Mouse (Mus musculus) megakaryocyte-erythroid progenitor cell, adult 5-6 weeks (primary cell): ENCODE data around the gene Olfr1261. TPM values are rescaled to one million over a fixed set of nuclear protein-coding genes. Genes with fewer than 3 reads are reported as not detected.

Source experiments
- ATAC-seq: replicated peaks from 2 replicates; pipeline ENCODE4 v1.8.0; 2016; ENCODE audit warnings: mild to moderate bottlenecking, inconsistent platforms; ENCODE audit not compliant: severe bottlenecking, poor library complexity, low FRiP score, low TSS enrichment
- total RNA-seq, 2 experiments: library from RNA; stranded (forward) in 1 of 2; stranded (reverse) in 1 of 2; fragments of 200-1000, 215-1000 nt in 1 of 2; fragments of >200 nt in 1 of 2; fragmentation: Nextera tagmentation in 1 of 2; gene quantifications; 2 replicates each; pipeline ENCODE4 v1.2.3; 2014 to 2017

Olfr1261 gene
- total RNA-seq (2014; fragmentation: Nextera tagmentation) (not detected in 2 replicates), total RNA-seq (2017) (not detected in 2 replicates)

DNA sequence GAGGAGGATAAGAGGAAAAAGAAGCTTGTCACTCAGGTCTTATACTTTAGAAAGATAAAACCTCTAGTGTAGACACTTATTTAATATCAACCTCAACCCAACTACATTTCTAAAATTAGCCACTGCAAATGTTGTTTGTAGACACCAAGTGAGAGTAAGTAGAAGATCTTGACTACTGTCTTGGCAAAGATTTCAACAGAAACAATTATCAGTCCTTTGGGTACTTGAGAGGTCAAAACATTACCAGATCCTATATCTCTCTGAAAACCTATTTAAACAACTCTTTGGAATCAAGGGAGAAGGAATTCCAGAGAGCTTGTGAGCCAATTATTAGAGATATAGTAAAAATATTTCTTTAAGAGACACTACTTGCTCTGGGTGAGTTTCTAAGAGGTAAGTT lies at the start of gene Olfr1261:
Gene Olfr1261, plus strand, starts transcription at position 301 of the 400 bp plus-strand sequence.
- no peak for ATAC-seq

- ATAC-seq = no peak
These were observed 42.5 kb upstream of the Olfr1261 start, which contains the start of gene Olfr1259 for GRCm38 (mm10) chr2:89948564-89948963. Olfr1259 (minus strand) TSS chr2:89948664.

DNA sequence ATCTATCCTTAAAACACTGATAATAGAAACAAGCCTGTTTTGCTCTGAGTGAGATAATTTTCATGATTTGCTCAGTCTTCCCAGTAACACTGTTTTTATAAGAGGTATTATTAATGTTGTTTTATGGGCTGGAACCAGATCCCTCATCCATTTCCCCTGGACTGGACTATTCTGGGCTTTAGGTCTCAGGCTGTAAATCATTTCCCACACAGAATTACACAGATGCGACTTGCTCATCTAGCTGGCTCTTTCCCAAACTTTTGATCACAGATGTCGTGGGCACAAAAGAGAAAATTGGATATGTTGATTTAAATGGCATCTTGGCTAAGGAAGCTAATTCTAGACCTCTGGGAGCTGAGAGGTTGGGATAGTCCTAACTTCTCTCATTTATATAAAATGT lies 16.8 kb upstream of the Olfr1261 start, which contains the start of gene Olfr1260:
Gene Olfr1260, plus strand, starts transcription at position 157 of the 400 bp plus-strand sequence.
- ATAC-seq = no peak

DNA sequence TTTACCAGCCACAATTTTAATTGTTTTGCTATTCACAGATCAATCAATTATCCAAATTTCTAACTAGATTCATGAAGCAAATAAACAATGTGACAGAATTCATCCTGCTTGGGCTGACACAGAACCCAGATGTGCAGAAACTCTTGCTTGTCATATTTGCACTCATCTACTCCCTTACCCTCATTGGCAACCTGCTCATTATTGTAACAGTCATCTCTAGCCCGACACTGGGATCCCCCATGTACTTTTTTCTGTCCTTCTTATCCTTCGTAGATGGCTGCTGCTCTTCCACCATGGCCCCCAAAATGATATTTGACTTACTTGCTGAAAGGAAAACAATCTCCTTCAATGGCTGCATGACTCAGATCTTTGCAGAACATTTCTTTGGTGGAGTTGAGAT lies 13.3 kb upstream of the Olfr1261 start:
- ATAC-seq = no peak

GRCm38 (mm10) chr2:89999845-90000244 lies 8.8 kb downstream of the Olfr1261 start, which contains the start of gene Olfr1262:
Olfr1262 (plus strand) TSS chr2:90000145.
- ATAC-seq = no peak

GRCm38 (mm10) chr2:90011831-90012230 lies 20.8 kb downstream of the Olfr1261 start, which contains the start of gene Olfr1263:
Olfr1263 (plus strand) TSS chr2:90012131.
- ATAC-seq = no peak

DNA sequence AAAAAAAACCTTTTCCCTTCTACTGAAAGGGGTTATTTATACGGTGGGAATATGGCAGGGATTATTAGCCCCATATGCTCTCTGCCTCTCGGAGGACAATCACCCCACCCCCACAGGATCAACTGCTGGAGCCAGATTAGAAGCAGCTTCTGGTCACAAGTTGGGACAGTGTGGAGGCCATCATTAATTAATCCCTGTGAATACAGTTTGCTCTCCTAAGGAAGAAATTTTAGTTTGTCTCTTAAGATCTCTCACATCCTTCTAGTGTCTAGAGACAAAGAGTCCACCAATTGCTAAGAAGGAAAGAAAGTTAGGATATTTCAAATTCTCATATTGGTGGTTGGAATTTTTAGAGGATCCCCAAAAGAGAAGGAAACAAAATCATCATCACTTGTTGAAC lies 34.5 kb downstream of the Olfr1261 start, which contains the start of gene Olfr1264:
Gene Olfr1264, minus strand, starts transcription at position 101 of the 400 bp plus-strand sequence.
- no peak for ATAC-seq

DNA sequence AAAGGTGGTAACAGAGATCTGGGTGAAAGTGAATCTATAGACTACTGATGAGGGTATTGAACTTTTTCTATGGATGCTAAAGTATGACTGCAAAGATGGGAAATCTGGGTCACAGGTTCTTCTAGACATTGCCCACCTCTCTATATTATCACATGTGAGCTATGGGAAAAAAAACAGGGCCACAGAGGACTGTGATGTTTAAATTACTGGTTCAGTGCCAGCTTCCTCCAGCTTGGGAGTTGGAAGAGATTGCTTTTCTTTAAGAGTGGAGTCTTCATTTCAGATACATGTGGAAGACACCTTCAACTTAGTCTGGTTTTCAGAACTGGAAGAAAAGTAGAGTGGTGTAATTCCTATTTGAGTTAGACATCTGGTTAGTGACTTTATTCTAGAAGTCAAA lies 44.0 kb downstream of the Olfr1261 start, which contains the start of gene Olfr1265:
Gene Olfr1265, plus strand, starts transcription at position 301 of the 400 bp plus-strand sequence.
- no peak for ATAC-seq

Other genes with a start within 250 kb of the Olfr1261 start
- gene Olfr1253, start 234.1 kb upstream of the Olfr1261 start, total RNA-seq (2014; fragmentation: Nextera tagmentation) = not detected in 2 replicates
- not detected in 2 replicates for gene Olfr1253, start 234.1 kb upstream of the Olfr1261 start, total RNA-seq (2017)
- gene Olfr1254, start 197.6 kb upstream of the Olfr1261 start, total RNA-seq (2014; fragmentation: Nextera tagmentation) = not detected in 2 replicates
- not detected in 2 replicates for gene Olfr1254, start 197.6 kb upstream of the Olfr1261 start, total RNA-seq (2017)
- gene Olfr1255, start 179.2 kb upstream of the Olfr1261 start, total RNA-seq (2014; fragmentation: Nextera tagmentation) = not detected in 2 replicates
- gene Olfr1255, start 179.2 kb upstream of the Olfr1261 start, total RNA-seq (2017) = not detected in 2 replicates
- not detected in 2 replicates for gene Olfr1256, start 149.7 kb upstream of the Olfr1261 start, total RNA-seq (2014; fragmentation: Nextera tagmentation)
- not detected in 2 replicates for gene Olfr1256, start 149.7 kb upstream of the Olfr1261 start, total RNA-seq (2017)
- not detected in 2 replicates for gene Olfr48, start 143.0 kb upstream of the Olfr1261 start, total RNA-seq (2014; fragmentation: Nextera tagmentation)
- not detected in 2 replicates for gene Olfr48, start 143.0 kb upstream of the Olfr1261 start, total RNA-seq (2017)
- gene Olfr1257, start 112.8 kb upstream of the Olfr1261 start, total RNA-seq (2014; fragmentation: Nextera tagmentation) = not detected in 2 replicates
- gene Olfr1257, start 112.8 kb upstream of the Olfr1261 start, total RNA-seq (2017) = not detected in 2 replicates
- gene Olfr1258, start 63.9 kb upstream of the Olfr1261 start, total RNA-seq (2014; fragmentation: Nextera tagmentation) = not detected in 2 replicates
- gene Olfr1258, start 63.9 kb upstream of the Olfr1261 start, total RNA-seq (2017) = not detected in 2 replicates
- gene Olfr1259, start 42.6 kb upstream of the Olfr1261 start, total RNA-seq (2014; fragmentation: Nextera tagmentation) = not detected in 2 replicates
- not detected in 2 replicates for gene Olfr1259, start 42.6 kb upstream of the Olfr1261 start, total RNA-seq (2017)
- gene Olfr1260, start 16.9 kb upstream of the Olfr1261 start, total RNA-seq (2014; fragmentation: Nextera tagmentation) = not detected in 2 replicates
- gene Olfr1260, start 16.9 kb upstream of the Olfr1261 start, total RNA-seq (2017) = not detected in 2 replicates
- not detected in 2 replicates for gene Olfr1262, start 8.9 kb downstream of the Olfr1261 start, total RNA-seq (2014; fragmentation: Nextera tagmentation)
- not detected in 2 replicates for gene Olfr1262, start 8.9 kb downstream of the Olfr1261 start, total RNA-seq (2017)
- gene Olfr1263, start 20.9 kb downstream of the Olfr1261 start, total RNA-seq (2014; fragmentation: Nextera tagmentation) = not detected in 2 replicates
- gene Olfr1263, start 20.9 kb downstream of the Olfr1261 start, total RNA-seq (2017) = not detected in 2 replicates
- not detected in 2 replicates for gene Olfr1264, start 34.4 kb downstream of the Olfr1261 start, total RNA-seq (2014; fragmentation: Nextera tagmentation)
- gene Olfr1264, start 34.4 kb downstream of the Olfr1261 start, total RNA-seq (2017) = not detected in 2 replicates
- gene Olfr1265, start 44.1 kb downstream of the Olfr1261 start, total RNA-seq (2014; fragmentation: Nextera tagmentation) = not detected in 2 replicates
- not detected in 2 replicates for gene Olfr1265, start 44.1 kb downstream of the Olfr1261 start, total RNA-seq (2017)
- not detected in 2 replicates for gene Olfr140, start 72.4 kb downstream of the Olfr1261 start, total RNA-seq (2014; fragmentation: Nextera tagmentation)
- not detected in 2 replicates for gene Olfr140, start 72.4 kb downstream of the Olfr1261 start, total RNA-seq (2017)
- gene Olfr1269, start 130.2 kb downstream of the Olfr1261 start, total RNA-seq (2014; fragmentation: Nextera tagmentation) = not detected in 2 replicates
- not detected in 2 replicates for gene Olfr1269, start 130.2 kb downstream of the Olfr1261 start, total RNA-seq (2017)
- gene Olfr32, start 151.1 kb downstream of the Olfr1261 start, total RNA-seq (2014; fragmentation: Nextera tagmentation) = not detected in 2 replicates
- not detected in 2 replicates for gene Olfr32, start 151.1 kb downstream of the Olfr1261 start, total RNA-seq (2017)
- gene Olfr1270, start 161.9 kb downstream of the Olfr1261 start, total RNA-seq (2014; fragmentation: Nextera tagmentation) = not detected in 2 replicates
- gene Olfr1270, start 161.9 kb downstream of the Olfr1261 start, total RNA-seq (2017) = not detected in 2 replicates
- gene Olfr1506, start 233.3 kb downstream of the Olfr1261 start, total RNA-seq (2014; fragmentation: Nextera tagmentation) = not detected in 2 replicates
- gene Olfr1506, start 233.3 kb downstream of the Olfr1261 start, total RNA-seq (2017) = not detected in 2 replicates